Mouse (Mus musculus): ENCODE measurements around the gene Lyz1.
"Not testable (repeated sequence)": the region's sequence is repeated elsewhere in the genome, so short reads cannot be mapped to it uniquely, and the experiment has no call there.

The Lyz1 gene

DNA sequence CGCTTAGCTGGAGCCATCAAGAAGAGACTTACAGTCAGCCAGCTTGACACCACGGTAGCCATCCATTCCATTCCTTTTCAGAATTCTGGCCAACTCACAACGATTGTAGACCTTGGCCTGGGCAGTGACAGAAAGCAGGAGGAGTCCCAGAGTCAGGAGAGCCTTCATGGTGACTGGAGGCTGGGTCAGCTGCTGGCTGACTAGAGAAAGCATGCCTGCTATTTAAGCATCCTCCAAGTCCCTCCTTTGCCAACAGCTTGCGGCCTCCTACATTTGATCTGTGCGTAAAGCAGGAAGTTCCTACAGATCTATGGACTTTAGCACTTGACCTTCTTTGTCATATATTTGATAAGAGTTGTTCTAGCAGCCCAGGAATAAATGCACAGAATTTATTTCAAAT, at the start of gene Lyz1:
Lyz1 (minus strand) TSS at position 198 of the 400 bp plus-strand sequence.
- no peak for DNase-seq (ENCODE audit: low spot score)

DNA sequence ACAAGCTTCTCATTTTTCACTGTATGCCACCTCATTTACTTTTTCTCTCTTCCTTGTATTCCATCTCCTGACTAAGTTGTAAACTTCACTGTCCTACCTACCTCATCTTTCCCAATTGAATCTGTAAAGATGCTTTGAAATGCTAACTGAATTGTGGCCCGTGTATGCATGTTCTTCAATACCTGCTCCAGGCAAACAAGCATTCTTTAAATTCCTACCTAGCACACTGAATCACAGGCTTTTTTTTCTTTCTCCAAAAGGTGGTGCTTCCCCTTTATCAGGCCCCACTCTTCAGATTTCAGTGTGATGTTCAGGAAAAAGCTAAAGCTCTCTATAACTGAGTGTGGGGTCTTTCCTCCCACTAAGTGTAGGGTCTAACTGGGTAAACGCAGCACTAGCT, 49.7 kb upstream of the Lyz1 start:
- DNase-seq (ENCODE audit: low spot score), result no peak

DNA sequence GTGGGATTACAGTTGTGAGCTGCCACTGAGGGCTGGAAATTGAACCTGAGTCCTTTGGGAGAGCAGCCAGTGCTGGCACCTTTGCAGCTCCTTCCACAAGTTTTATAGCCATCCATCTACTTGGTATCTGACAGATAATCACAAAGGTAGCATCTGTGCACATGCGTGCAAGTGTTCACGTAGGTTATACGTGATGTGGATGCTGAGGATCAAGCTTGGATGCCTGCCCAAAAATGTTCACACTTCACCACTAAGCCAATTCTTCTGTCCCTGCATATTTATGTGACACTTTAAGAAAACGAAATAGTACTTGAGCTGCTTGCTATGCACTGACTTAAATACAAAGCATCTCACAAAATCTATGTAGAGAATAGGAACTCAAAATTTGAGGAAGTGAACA, 48.4 kb upstream of the Lyz1 start:
- no peak for DNase-seq (ENCODE audit: low spot score)

DNA sequence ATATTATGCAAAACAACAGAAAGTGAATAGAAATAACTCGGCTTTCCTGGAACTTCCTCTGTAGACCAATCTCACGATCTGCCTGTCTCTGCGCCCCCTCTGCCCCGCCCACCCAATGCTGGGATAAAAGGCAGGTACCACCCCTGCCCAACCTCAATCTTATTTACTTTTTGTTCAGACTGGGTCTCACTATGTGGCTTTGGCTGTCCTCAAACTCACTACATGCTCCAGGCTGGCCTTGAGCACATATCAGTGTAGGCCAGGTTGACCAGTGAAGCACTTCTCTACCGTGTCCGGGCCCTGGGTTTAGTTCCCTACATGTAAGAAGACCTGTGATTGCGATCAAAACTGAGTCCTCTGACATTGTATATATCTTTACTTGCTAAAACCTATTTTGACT, 46.6 kb upstream of the Lyz1 start:
- DNase-seq (ENCODE audit: low spot score), result no peak

DNA sequence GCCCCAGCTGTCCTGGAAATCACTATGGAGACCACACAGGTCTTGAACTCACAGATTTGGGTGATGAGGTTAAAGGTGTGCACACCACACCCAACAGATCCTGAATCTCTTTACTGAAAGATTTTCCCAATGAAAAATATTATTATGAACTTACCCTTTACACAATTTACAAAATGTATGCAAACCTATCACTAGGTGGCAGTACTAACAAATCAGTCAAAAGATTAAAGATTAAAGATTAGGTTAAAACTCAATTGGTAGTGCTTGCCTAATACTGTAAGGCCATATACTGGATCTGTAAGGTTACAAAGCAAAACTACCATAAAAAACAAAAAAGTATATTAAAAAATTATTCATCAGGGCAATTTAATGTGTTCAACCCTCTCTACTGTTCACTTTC, 45.3 kb upstream of the Lyz1 start:
- no peak for DNase-seq (ENCODE audit: low spot score)

DNA sequence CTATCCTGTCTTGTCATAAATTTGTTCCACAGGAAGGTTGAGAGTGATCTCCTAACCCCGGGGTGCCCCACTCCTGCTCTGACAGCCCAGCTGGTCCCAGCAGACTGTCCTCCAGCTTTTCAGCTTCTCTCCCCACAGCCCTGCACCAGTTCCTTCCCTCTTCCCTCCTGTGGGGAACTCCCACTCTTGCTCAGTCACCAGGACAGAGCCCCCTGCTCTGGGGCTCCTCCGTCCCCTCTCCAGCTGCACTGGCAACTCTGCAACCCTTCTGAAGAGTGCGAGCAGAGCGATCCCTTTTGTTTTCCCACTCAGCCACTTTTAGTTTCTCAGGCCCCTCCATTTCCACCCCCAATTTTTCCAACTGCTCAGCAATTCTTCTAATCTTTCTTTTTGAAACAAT, 43.0 kb upstream of the Lyz1 start:
- no peak for DNase-seq (ENCODE audit: low spot score)

DNA sequence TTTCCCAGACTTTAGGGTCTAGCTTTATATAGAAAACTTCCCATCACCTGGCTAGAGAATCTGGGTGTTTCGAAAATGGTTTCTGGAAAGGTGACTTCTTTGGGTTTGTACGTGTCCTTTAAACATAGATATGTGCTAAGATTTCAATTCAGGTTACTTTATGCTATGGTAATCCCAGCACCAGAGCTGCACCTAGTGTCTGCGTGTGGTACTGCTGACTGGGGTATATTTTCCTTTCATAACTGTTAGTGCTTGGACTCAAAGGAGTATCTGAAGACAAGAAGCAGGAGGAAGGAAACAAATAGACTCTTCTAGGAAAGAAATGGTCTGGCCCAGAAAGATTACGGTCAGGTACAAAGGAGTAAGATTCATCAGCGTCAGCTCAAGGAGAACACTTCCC, 37.9 kb upstream of the Lyz1 start:
- no peak for DNase-seq (ENCODE audit: low spot score)

DNA sequence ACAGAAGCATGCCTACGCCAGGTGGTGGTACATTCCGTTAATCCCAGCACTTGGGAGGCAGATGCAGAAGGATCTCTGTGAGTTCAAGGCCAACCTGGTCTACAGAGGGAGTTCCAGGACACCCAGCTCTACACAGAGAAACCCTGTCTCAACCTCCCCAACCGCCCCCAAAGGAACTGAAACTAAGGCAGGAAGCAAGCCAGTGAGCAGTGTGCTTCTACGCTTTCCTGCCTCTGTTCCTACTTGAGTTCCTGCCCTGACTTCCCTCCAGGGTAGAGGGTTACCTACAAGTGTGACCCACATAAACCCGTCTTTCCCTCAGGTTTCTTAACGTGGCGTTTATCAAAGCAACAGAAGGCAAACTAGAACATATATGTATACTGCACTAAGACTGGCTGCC, 31.1 kb upstream of the Lyz1 start:
- DNase-seq (ENCODE audit: low spot score), result no peak

DNA sequence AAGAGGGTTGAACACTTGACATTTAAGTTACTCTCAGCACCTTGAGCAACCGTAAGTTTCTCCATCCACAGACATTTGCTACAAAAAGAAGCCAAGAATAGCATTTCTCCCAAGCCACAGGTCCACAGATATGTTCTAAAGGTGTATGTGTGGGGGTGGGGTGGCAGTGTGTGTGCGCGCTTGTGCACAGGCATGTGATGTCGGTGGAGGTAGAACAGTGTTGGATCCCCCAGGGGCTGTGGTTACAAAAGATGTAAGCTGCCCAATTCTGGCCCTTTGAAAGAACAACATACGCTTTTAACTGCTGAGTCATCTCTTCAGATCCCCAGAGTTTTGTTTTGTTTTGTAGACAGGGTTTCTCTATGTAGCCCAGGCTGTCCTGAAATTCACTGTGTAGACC, 30.0 kb upstream of the Lyz1 start:
- no peak for DNase-seq (ENCODE audit: low spot score)

DNA sequence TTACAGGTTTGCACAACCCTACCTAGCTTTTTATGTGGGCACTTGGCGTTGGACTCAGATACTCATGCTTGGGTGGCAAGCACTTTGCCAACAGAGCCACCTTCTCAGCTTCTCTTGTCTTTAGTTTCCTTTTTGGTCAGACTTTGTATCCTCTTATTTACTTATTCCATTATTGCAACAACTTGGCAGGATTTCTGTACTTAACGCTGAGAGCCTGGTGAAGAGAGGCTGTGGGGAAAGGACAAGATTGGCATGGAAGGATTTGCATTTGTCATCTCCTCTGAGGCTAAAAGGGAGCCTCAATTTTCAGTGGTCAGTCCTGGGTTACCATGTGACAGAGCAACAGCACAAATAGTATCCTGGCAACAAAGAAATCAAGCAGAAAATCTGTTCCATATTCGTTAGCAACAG, 27.9 kb upstream of the Lyz1 start:
- DNase-seq (ENCODE audit: low spot score), result no peak

DNA sequence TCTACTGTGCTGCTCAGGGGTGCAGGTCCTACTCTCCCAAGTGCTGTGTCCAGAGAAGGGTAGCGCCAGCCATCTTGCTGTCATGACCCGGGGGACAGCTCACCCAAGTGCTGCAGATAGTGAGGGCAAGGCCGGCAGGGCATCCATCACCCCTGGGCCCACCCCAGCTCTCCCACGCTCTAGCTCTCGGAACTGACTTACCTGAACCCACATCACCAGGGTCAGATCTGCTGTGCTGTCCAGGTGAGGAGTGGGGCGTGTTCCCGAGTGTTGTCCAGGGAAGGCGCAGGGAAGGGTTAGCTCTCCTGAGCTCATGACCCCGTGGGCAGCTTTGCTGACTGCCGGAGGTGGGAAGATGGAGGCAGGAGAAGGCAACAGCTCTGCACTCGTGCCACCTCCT, 23.7 kb upstream of the Lyz1 start:
- no peak for DNase-seq (ENCODE audit: low spot score)

DNA sequence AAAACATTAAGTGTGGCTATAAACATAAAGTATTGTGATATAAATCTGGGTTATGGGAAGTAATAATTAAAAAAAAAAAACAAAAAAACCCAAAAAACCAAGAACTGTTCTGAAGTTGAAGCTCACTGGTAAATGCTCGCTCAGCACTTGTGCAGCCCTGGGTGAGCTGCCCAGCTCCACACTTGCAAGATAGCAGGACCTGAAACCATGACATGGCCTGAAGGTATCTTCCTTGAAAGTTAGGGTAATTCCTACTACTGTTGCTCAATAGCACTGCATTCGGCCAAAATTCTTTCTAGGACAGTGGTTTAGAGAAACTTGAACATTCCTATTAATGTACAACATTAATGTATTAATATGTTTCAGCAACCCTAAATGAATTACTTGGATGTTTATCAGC, 20.5 kb upstream of the Lyz1 start:
- DNase-seq (ENCODE audit: low spot score), result no peak

DNA sequence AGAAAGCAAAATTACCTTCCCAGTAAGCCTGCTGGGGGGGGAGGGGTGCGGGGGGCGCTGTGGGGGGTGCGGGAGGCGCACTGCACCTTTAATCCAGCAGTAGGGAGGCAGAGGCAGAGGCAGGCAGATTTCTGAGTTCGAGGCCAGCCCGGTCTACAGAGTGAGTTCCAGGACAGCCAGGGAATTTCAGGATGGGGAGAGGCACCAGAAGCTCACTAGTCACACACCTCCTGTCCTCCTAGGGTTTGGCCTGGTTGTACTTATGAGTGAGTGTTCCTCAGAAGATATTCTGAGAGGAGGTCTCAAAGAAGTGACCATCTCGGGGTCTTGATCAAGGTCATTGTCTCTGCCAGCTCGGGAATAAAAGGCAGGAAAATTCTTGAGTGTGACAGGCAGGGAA, 19.5 kb upstream of the Lyz1 start:
- no peak for DNase-seq (ENCODE audit: low spot score)

DNA sequence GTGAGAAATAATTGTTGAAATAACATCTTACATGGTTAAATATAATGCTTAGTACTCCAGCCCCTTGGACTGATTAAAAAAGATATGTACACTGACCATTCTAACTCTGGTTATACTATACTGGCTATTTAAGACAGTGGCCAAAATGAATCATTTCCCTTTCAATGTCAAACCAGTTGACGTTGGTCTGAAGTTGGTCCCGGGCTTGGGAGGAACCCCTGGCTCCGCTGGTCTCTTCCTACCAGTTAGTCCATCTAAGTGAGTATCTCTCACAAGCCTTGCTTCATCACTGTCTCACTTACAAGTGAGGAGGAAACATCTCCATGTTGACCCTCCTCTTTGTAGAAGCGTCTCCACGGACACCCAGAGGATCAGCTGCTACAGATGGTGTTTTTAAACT, 11.7 kb upstream of the Lyz1 start:
- no peak for DNase-seq (ENCODE audit: low spot score)

DNA sequence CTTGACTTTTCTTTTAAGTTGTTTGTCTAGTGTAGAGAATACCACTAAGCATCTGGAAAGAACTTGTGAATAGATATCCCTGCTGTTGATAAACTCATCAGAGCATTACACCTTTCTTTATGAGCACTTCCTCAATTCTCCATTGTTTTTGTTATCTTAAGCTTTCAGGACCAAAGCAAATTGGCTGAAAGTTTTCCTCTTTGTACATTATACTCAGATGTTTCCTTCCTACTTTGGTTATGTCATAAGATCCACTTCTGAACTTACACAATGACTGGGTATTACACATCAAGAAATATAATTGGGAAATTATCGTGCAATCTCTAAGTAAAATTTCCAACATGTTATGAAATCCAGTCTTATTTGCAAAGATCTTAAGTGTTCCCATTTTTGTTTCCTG, 9.0 kb upstream of the Lyz1 start:
- no peak for DNase-seq (ENCODE audit: low spot score)

DNA sequence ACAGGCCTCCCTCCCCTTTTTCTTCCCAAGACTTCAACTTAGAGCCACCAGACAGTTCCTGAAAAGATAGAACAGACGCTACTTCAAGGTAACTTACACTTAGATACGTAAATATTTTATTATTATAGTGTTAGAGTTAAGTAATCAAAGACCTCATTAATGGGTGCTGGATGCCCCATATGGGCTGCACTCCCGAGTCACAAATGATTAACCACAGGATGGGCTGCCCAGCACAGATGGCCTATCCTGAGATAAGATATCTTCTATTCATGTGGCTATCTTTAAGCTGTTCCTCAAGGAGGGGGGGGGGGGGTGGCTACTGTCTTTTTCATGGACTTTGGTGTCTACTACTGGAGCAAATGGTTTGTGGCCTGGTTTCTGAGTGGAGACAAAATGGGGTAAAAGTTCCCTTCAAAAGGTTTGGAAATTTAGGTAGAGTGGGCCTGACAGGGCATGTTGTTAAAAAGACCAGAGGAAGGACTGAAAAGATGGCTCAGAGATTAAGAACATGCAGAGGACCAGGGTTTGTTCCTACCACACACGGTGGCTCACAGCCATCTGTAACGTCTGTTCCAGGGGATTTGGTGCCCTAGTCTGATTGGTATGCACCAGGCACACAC, 7.3 kb upstream of the Lyz1 start:
- DNase-seq (ENCODE audit: low spot score), result no peak

DNA sequence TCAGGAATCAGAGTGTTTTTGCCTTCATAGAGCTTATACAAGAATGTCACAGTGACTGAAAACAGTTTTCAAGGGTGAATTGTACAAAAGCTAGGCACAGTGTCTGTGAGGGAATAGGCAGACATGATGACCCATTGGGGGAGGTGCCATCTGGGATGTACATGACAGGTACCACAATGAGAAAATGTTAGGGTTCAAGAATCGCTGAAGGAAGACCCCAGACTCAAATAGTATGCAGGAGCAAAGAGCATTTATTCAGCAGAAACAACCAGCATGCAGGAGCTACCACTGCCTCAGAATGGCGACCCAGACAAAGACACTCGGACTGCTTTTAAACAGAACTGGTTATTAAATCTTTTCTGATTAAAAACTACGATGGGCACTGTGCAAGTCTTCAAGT, 6.4 kb upstream of the Lyz1 start:
- no peak for DNase-seq (ENCODE audit: low spot score)

DNA sequence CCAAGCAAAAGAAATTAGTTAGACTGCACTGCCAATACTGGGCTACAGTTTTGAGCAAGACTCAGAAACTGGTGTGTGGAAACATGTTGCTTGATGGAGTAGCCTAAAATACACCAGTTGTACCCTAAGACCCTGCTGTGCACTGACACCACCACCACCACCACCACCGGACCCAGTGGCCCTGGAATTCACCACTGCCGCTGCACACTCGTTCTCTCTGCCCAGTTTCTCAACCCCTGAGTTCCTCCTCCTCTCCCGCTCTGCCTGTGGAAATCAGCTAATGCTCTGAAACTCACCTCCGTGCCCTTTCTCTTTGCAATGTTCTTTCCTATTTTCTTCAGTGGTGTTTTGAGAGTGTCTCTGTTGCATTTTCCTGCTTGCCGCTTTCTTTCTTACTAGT, 5.7 kb upstream of the Lyz1 start:
- DNase-seq (ENCODE audit: low spot score), result no peak

DNA sequence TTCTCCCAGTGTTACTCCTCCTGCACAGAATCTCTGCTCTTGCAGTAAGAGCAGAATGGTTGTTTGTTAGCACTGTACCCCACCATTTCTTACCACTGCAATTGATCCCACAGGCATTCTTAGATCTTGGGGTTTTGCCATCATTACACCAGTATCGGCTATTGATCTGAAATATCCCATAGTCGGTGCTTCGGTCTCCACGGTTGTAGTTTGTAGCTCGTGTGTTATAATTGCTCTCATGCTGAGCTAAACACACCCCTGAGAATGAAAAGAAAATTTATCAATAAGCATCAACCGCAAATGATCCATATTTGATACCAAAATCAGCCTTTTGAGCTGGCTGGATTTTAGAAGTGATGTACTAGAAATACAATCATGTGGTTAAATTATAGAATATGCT, 1.7 kb downstream of the Lyz1 start:
- not testable (repeated sequence) for DNase-seq (ENCODE audit: low spot score)

DNA sequence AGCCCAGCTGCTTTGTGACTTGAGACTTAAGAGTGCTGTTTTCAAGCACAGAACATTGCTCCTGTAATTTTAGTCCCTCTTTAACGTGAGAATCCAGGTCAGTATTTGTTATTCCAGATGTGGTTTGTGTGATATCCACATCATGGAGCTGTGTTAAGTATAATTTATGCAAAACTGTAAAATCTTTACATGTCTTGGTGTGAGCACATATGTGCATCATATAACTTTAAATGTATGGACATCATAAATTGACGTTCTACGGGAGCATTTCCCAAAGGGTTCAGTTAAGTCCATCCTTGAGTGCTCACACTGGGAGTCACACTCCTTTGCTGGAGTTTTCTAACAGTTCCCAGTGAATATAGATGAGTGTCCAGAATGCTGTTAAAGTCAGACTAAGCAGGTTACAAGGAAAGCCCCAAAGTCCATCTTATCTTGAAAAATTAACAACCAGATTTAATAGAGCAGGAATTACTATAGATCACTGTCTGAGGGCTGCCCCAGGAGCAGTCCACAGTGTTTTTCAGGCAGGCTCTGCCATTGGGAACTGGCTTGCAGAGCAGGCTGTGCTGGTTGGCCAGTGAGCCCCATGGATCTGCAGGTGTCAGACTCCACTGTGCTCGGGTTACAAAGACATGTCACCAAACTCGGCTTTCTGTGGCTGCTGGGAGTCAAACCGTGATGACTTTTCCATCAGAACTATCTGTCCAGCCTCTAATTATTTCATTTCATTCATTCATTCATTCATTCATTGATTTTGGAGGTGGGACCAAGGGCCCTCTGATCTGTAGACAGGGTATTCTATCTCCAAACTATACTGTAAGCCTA, 2.4 kb downstream of the Lyz1 start:
- DNase-seq (ENCODE audit: low spot score), result no peak

DNA sequence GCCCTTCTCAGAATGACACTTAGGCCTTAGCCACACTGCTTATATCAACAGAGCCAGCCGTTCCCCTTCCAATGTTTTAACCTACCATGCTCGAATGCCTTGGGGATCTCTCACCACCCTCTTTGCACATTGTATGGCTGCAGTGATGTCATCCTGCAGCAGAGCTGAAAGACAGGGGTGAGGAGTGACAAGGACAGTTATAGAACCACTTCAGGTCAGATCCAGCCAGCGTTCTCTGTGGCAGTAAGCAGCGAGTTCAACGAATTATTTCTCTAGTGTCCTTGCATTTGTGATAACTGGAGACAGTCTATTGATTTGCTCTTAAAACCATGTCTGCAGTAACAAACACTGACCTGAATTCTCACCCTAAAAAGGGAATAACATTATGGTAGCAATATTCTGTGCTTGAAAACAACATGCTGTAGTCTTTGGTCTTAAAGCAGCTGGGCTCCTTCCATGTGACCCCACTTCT, 3.6 kb downstream of the Lyz1 start:
- DNase-seq (ENCODE audit: low spot score), result not testable (repeated sequence)

DNA sequence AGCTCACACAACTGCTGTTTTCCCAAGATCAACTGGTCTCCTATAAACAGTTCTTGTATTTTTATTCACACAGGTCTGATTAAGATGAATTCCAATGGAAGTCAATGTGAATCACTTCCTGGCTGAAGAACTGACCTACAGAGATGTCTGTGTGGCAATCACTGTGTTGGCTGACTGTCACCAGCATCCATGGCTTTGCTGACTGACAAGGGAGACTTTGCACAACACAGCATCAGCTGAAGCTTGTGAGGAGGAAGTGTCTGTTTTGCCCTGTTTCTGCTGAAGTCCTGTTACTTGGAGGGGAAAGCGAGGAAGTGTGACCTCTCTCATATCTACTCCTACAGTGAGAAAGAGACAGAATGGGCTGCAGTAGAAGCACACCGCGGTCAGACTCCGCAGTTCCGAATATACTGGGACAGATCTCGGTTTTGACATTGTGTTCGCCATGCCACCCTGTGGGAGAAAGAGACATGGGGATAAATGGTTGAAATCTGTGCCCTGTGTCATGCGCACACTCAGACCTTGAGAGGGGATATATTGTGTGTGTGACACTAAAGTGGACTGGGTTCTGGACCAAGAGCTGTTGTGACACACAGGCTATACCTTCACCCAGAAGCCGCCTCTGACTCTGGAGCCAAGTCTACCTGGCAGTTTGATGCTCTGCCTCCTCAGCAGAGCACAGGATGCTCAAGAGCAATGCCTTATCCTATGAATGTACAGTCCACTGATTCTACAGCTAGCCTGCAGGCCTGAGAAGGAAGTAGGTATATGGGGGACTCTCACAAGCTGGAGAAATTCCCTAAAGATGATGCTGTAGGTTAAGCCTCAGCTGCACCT, 4.3 kb downstream of the Lyz1 start:
- no peak for DNase-seq (ENCODE audit: low spot score)

Data from ovary, postnatal 36 days (tissue).